Mouse (Mus musculus) erythroblast, embryonic 14.5 days (primary cell): ENCODE measurements around the gene Plb1.

Experiments
- GATA1 ChIP-seq: IDR thresholded peaks from 2 replicates; pipeline ENCODE4 v1.6.1; 2012; ENCODE audit warnings: low read length, inconsistent platforms, mixed read lengths
- TAL1 ChIP-seq: IDR thresholded peaks from 3 replicates; pipeline ENCODE4 v1.6.1; 2012; ENCODE audit warnings: low read length, inconsistent platforms, mixed read lengths

DNA sequence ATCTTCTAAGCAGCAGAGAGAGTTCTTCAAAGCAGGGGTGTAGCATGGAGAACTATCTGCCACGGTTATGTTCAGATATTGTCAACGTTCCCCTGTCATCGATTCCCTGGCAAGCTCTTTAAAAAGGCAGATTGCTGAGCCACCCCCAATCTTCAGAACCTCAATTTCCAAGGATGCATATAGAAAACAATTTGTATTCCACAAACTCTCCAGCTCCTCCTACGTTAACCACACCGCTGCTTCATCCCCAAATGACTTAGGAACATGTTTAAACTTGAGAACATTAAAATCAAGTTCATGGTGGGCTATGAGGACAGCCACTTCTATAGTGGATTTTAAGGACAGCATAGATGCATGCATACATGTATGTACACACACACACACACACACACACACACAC, 138.7 kb downstream of the Plb1 start:
- TF ChIP-seq TAL1 (no peak), GATA1 (no peak)
